Mouse (Mus musculus): ENCODE measurements around the gene Krt10.

The Krt10 gene

GRCm38 (mm10) chr11:99389264-99389663, at the start of gene Krt10:
Gene Krt10, minus strand, starts transcription at chr11:99389364.
- no peak for DNase-seq (ENCODE audit: low read depth, low spot score)

GRCm38 (mm10) chr11:99437972-99438371, 48.8 kb upstream of the Krt10 start, which contains the start of gene Krt20:
Gene Krt20, minus strand, starts transcription at chr11:99438150.
- DNase-seq (ENCODE audit: low read depth, low spot score) = no peak

DNA sequence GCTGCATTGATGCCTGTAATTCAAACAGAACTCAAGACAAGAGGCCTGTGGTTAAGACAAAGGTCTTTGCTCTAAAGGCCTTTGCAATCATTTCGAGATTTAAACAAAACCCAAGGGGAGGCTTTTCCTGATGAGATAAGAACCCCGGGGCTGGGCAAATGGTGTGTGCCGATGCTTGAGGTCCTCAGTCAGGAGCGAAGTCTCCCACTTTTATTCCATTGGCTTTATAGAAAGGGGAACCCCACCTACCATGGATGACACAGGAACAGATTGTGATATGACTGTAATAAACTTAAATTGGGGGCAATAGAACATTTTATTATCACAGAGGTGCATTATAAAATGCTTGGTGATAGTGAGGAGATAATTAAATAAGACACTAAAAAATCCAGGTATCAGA, 47.5 kb upstream of the Krt10 start:
- DNase-seq (ENCODE audit: low read depth, low spot score) = no peak

- DNase-seq (ENCODE audit: low read depth, low spot score) = peak; percentile 16
Measured at GRCm38 (mm10) chr11:99430670-99431069, 41.5 kb upstream of the Krt10 start.

- DNase-seq (ENCODE audit: low read depth, low spot score) = no peak
Measured at GRCm38 (mm10) chr11:99422159-99422558, 33.0 kb upstream of the Krt10 start, which contains the start of gene Krt12. Gene Krt12, minus strand, starts transcription at chr11:99422259.

DNA sequence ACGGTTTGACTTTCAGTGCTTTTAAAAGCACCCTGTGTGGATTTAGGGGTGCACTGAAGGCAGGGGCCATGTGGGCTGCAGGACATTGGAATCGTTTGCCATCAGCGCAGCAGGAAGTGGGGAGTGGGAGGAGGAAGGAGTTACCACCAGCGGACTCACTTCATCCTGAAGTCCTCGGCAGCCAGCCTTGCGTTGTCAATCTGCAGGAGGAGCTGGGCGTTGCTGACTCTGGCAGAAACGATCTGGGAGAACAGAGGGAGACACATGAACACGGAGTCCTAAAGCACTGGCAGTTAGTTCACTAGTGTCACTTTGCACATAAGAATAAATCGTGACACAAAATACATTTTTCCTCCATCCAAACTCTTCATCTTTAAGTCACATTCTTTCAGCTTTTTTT, 31.4 kb upstream of the Krt10 start:
- DNase-seq (ENCODE audit: low read depth, low spot score) = no peak

GRCm38 (mm10) chr11:99417819-99418218, 28.7 kb upstream of the Krt10 start:
- no peak for DNase-seq (ENCODE audit: low read depth, low spot score)

DNA sequence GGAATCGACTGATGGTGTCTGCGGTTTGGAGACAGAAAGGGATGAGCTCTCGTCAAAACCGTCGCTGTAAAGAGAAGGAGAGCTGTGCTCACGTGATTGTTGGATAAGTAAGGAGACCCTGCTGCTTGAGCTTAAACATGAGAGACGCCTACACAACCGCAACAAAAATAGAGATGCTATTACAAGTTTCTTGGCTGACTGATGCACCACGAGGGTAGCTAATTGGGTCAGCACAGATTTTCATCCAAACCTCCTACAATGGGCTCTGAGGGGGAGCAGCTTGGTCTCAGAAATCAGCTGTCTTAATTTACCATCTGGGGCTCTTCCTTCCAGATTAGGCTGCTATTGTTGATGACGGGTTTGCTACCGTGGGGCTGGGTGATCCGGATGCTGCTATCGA, 27.7 kb upstream of the Krt10 start:
- DNase-seq (ENCODE audit: low read depth, low spot score) = no peak

- no peak for DNase-seq (ENCODE audit: low read depth, low spot score)
Measured at GRCm38 (mm10) chr11:99414463-99415147, 25.4 kb upstream of the Krt10 start.

DNA sequence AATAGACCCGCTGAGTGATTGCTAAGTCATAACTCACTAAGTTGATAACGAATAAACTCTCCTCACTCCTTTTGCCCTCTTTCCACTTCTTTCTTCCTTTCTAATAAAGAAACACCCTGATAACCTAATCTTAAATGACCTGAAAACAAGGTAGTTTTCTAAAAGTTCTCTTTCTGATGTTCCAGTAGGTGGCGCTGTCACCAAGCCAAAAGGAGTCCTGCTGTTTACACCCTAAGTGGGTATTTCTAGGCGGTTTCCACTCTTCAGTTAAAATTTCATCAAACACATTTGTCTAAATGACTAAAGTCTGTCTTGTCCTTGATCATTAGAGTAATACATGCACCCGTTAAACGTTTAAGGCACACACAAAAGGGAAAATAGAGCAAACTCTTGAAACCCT, 24.1 kb upstream of the Krt10 start:
- DNase-seq (ENCODE audit: low read depth, low spot score) = peak; percentile 51

DNA sequence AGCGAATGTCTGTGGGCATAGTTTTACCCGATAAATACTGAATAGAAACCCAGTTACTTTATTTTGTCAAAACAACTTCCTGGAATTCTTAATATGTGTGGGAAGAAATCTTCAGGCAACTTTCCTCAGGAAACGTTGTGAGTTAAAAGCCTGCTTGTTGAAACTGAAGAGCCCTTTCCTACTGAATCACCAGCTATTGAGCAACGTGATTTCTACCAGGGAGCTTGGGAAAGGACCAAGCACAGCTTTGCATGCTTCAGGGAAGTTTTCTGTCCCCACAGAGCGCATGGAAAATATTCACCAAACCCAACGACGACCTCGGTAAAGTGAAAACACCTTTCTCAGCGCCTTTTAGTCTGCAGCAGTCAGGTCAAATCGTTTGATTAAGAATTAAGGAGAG, 17.0 kb upstream of the Krt10 start:
- no peak for DNase-seq (ENCODE audit: low read depth, low spot score)

DNA sequence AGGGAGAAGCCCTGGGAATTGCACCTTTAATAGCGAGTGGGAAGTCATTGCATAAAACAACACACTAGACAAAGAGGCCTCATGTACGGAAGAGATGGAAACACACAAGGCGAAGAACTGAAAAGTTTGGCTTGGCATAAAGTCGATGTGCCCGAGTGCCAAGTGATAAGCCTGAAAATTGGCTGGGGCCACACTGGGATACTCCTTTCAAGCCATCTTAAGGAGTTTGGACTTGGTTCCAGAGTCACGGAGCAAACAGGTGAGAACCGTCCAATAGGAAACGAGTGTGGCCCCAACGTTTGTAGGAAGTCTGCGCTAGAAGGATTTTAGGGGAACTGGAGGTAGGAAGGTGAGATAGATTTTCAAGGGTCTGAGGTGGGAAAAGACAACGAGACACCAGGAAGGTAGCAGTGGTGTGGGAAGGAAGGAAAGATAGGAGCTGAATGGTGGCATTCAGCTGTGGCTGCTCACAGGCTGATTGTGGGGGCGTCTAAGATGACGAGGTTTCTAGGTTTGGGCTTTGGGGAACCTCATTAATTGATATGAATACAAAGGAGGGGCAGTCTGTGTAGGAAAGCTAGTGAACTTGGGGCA, 10.9 kb upstream of the Krt10 start:
- no peak for DNase-seq (ENCODE audit: low read depth, low spot score)

DNA sequence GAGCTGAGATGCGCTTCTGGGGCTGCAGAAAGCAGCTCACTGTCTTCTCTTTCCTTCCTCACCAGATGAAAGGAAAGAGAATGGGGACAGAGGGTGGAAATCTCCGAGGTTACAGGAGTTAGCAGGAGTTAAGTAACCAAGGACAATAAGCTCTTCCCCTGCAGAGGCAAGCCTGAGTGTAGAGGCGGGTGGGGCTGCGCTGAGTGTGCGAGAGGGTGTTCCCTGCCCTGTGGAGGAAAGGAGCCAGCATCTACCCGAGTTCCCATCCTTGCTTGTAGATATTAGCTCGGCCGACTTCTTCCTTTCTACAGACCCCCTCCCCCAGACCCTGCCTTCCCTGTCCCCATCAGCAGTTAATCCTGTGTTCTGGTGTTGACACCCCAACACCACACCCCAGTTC, 9.7 kb upstream of the Krt10 start:
- DNase-seq (ENCODE audit: low read depth, low spot score) = no peak

- DNase-seq (ENCODE audit: low read depth, low spot score) = no peak
Measured at GRCm38 (mm10) chr11:99398084-99398483, 8.9 kb upstream of the Krt10 start.

DNA sequence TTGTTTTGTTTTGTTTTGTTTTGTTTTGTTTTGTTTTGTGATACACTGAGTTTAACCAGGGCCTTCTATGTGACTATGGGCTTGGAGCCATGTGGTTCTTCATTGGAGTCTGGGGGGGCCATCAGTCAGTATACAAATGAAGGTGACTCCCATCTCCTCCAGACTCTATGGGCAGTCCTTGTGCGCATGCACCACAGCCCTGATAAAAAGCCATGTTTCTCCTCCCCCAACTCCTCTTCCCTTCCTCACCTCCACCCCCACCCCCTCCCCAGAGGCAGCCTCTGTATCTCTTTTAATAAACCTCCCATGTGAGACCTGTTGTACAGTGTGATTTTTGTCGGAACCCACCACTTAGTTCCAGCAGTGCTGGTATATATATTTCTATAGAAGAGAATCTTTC, 7.5 kb upstream of the Krt10 start:
- no peak for DNase-seq (ENCODE audit: low read depth, low spot score)

GRCm38 (mm10) chr11:99396034-99396433, 6.9 kb upstream of the Krt10 start:
- no peak for DNase-seq (ENCODE audit: low read depth, low spot score)

- DNase-seq (ENCODE audit: low read depth, low spot score) = no peak
Measured at GRCm38 (mm10) chr11:99392492-99392891, 3.3 kb upstream of the Krt10 start.

- DNase-seq (ENCODE audit: low read depth, low spot score) = no peak
Measured at GRCm38 (mm10) chr11:99391375-99391774, 2.2 kb upstream of the Krt10 start.

DNA sequence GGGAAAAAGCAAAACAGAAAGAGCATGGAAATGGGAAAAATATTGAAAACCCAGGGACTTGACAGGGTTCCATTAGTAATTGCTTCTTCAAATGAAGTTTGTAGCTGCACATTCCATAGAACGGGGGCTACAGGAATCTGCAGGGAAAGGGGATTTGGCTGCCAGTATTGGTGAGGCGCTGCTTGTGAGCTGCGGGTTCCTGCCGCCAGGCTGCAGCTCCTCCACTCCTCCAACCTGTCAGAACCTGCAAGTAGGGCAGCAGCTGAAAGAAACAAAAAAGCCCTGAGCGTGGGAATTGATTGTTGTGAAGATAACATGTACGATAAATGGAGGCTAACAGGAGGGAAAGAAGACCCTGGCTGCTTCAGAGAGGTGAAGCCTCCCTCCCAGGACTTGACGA, 1.7 kb upstream of the Krt10 start:
- DNase-seq (ENCODE audit: low read depth, low spot score) = no peak

- DNase-seq (ENCODE audit: low read depth, low spot score) = no peak
Measured at GRCm38 (mm10) chr11:99388661-99389060, 503 bp downstream of the Krt10 start.

DNA sequence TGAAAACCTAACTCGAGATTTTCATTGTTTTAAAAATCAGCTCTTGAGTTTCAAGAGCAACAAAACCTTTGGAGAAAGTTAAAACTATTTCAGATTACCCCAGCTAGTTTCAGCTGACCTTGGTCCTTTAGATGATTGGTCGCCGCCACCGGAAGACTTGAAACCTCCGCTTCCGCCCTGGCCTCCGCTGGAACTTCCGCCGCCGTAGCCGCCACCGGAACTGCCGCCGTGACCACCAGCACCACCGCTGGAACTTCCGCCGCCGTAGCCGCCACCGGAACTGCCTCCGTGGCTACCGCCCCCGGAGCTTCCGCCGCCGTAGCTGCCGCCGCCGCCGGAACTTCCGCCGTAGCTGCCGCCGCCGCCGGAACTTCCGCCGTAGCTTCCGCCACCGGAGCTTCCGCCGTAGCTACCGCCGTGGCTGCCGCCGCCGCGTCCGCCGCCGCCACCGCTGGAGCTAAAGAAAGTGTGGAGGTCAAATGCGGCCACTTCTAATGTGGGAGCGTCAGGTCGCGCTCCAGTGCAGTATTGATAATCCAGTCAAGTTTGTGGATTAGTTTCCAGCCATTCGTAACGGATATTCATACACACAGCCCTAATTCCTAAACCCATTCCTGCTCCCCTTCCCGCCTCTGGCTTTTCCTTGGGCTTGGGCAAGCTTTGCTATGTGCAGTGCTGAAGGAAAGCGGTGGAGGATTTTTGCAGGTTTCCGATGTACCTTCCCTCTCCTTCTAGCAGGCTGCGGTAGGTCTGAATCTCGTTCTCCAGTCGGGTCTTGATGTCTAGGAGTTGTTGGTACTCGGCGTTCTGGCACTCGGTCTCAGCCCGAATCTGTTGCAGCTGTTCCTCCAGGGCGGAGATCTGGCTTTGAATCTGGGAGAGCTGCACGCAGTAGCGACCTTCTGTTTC, 3.1 kb downstream of the Krt10 start:
- DNase-seq (ENCODE audit: low read depth, low spot score) = peak; percentile 82

DNA sequence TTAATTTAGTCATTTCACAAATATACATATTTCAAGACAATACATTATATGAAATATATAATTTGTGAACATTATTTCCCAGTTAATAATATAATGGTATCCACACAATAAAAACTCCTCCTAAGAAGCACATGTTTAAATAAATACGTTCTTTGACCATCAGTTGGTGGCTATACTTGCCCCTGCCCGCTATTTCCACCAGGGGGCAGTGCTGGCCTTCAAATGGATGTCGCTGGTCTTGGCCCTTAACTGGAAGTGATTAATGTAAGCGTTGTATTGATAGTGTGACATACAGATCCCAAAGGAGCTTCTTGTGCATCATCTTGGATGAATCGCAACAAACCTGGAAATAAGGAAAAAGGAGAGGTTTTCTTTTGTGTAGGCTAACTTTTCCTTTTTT, 9.6 kb downstream of the Krt10 start:
- DNase-seq (ENCODE audit: low read depth, low spot score) = peak; percentile 86

Measured in CD4-positive, CD25-positive, alpha-beta regulatory T cell, adult 2 months (primary cell).